34 mouse cellular contexts compared by ENCODE assay signal in the genomic region with DNA sequence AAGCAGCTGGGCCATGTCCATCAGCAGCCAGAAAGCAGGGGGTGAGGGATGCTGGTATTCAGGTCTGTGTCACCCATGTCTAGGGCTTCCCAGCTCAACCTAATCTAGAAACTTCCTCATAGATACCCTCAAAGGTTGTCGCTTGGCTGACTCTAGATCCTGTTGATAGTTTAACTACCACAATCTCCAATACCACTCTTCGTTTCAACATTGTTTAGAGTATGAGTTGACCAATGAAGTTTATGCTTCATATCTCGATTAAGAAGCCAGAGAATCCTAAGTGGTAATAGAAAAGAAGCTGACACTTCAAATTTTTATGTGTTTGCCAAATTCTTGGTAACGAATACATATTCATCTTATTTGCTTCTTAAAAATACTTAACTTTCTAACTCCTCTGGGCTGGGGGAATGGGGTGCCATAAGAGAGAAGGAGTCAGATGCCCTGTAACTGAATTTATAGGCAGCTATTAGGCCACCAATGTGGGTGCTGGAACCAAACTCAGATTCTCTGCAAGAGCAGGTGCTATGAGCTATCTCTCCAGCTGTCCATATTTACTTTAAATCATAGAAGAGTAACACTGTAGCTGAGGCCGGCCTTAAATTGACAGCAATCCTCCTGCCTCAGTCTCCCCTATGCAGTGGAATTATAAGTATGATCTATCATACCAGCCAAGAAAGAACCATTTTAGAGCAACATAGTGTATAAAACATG.
"Had no signal": no experiment of that assay in that cellular context is flagged by ENCODE, and none has a peak within 500 bp of the region (broad histone marks: within the 10 kb centered on the region; RNA-seq: fewer than 3 reads in every experiment).

No protein-coding gene starts in this region.

- H3K9me3 ChIP-seq: heart, embryonic 10.5 days; heart, embryonic 15.5 days; hindbrain, embryonic 12.5 days; hindbrain, embryonic 15.5 days; intestine, embryonic 15.5 days; kidney, embryonic 15.5 days had no signal

- H3K36me3 ChIP-seq: heart, embryonic 13.5 days; heart, embryonic 15.5 days; hindbrain, embryonic 10.5 days; hindbrain, embryonic 12.5 days; hindbrain, embryonic 15.5 days; intestine, embryonic 15.5 days; kidney, embryonic 15.5 days had no signal

- DNase-seq: heart, postnatal 10 days; heart, postnatal 14 days; heart, postnatal 4 days; kidney, adult 11 months; kidney, adult 18-20 months; kidney, adult 2 months; kidney, adult 8-10 months; kidney, adult 9 months; kidney, postnatal 10 days; kidney, postnatal 14 days; kidney, postnatal 25 days; kidney, postnatal 36 days; kidney, postnatal 4 days; layer of hippocampus, adult 9-11 months; layer of hippocampus, postnatal 36 days had no signal

- H3K9ac ChIP-seq: heart, embryonic 12.5 days; heart, embryonic 13.5 days; heart, embryonic 15.5 days; hindbrain, embryonic 12.5 days; hindbrain, embryonic 13.5 days; hindbrain, embryonic 14.5 days; hindbrain, embryonic 15.5 days; intestine, embryonic 15.5 days; kidney, embryonic 15.5 days had no signal

- H3K4me2 ChIP-seq: heart, embryonic 11.5 days; heart, embryonic 12.5 days; heart, embryonic 13.5 days; heart, embryonic 15.5 days; hindbrain, embryonic 12.5 days; hindbrain, embryonic 13.5 days; hindbrain, embryonic 14.5 days; hindbrain, embryonic 15.5 days; intestine, embryonic 15.5 days; kidney, embryonic 15.5 days had no signal

- ATAC-seq: hindbrain, embryonic 16.5 days; hindbrain, postnatal 0 days; inflammation-experienced regulatory T-cells, adult 6 months; intestine, embryonic 15.5 days; intestine, embryonic 16.5 days had no signal

- H3K27me3 ChIP-seq: heart, embryonic 12.5 days; heart, embryonic 13.5 days; heart, embryonic 15.5 days; hindbrain, embryonic 12.5 days; hindbrain, embryonic 13.5 days; hindbrain, embryonic 15.5 days; intestine, embryonic 15.5 days; kidney, embryonic 15.5 days had no signal

- H3K27ac ChIP-seq: heart, embryonic 10.5 days; heart, embryonic 13.5 days; heart, embryonic 15.5 days; hindbrain, embryonic 10.5 days; hindbrain, embryonic 12.5 days; hindbrain, embryonic 13.5 days; hindbrain, embryonic 14.5 days; hindbrain, embryonic 15.5 days; hindbrain, postnatal 0 days; intestine, embryonic 15.5 days; kidney, embryonic 15.5 days; kidney, postnatal 0 days; layer of hippocampus, adult 2 months; left cerebral cortex, adult 2 months had no signal

- H3K4me3 ChIP-seq: heart, embryonic 10.5 days; heart, embryonic 12.5 days; heart, embryonic 13.5 days; heart, embryonic 15.5 days; hindbrain, embryonic 10.5 days; hindbrain, embryonic 12.5 days; hindbrain, embryonic 13.5 days; hindbrain, embryonic 15.5 days; intestine, embryonic 15.5 days; kidney, embryonic 15.5 days; layer of hippocampus, adult 2 months; left cerebral cortex, adult 2 months had no signal

- H3K4me1 ChIP-seq: hindbrain, embryonic 12.5 days had no signal
